Mouse (Mus musculus) cerebellum, postnatal 25 days (tissue): ENCODE results near the gene Kdm4b.

Source experiments
- DNase-seq, 2 experiments: peaks; one replicate each; pipeline ENCODE4 v3.0.0; 2021; ENCODE audit warnings: mixed read lengths in 2 of 2

Gene Kdm4b

DNA sequence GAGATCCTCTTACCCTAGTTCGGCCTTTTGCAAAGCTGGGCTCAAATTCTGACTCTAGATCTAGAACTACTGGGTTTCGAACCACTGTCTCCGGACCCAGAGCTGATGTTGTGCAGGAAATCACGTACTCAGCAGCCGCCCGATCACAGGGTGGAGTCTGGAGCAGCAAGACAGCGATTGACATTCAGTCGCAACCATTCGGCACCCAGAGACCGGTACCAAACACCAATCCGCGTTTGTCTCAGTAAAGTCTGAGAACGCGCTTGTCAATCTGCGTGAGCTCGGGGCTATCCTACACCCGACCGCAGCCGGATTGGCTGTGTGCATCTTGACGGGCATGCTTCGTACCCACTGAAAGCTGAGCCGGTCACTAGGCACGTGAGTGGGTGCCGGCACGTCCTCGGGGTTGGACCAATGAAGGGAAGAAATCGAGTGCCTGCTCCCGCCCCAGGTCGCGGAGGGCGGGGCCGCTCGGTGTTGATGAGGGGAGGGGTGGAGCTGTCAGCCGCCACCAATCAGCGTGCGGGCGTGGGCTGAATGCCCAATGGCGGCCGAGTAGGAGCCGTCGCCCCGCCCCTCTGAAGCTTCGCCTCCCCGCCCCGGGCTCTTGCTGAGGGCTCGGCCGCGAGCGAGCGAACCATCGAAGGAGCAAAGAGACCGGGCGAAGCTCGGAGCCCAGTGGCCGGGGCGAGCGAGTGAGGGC, at the start of gene Kdm4b:
Kdm4b (plus strand) TSS at position 613 of the 703 bp plus-strand sequence.
- peak; percentile 98 to 100 for DNase-seq

DNA sequence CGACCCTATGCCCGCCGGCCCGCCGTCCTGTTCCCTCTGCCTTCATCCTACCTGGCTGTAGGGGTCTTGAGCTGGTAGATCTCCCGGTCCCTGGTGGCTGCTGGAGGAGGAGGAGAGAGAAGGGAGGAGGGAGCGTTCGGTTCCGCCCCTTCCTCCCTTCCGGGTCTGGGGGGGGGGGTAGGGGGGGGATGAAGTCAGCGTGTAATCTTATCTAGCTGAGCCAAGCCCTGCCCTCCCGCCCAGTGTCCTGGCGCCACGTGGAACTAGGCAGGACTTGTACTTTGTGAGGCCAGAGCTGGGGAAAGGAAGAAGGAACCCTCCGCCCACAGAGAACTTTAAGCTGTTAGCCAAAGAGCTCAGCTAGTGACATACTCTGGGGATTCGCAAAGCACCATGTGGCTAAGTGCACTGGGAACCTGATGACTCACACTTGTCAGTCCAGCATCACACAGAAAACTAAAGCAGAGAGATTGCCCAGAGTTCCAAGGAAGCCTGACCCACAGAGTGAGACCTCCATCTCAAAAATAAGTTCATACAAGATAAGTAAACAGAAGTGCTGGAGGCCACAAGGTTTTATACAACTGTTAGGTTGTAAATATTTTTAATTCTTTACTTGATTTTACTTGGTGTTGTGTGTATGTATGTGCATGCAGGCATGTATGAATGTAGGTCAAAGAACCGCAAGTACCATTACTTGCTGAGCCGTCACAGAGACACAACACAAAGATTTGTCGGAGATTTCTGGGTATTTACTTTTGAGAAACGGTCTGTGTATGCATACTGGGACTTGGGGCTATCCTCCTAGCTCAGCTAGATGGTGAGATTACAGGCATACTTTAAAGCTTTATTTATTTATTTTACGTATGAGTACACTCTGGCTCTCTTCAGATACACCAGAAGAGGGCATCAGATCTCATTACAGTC, 49.0 kb upstream of the Kdm4b start, which contains the start of gene Ticam1:
Ticam1 (minus strand) TSS at position 144 of the 924 bp plus-strand sequence.
- peak; percentile 69 to 78 for DNase-seq

DNA sequence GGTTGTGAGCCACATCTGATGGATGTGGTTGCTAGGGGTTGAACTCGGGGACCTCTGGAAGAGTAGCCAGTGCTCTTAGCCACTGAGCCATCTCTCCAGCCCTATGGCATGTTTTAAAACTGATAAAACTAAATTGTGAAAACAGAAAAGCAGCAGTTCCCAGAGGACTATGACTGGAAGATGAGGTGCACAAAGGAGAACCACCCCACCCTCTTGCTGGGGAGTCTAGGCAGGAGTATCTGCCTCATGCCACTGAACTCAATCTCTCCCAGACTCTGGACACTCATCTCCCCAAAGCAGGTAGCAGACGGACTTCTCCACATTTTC, 48.3 kb upstream of the Kdm4b start:
- DNase-seq, result no peak

DNA sequence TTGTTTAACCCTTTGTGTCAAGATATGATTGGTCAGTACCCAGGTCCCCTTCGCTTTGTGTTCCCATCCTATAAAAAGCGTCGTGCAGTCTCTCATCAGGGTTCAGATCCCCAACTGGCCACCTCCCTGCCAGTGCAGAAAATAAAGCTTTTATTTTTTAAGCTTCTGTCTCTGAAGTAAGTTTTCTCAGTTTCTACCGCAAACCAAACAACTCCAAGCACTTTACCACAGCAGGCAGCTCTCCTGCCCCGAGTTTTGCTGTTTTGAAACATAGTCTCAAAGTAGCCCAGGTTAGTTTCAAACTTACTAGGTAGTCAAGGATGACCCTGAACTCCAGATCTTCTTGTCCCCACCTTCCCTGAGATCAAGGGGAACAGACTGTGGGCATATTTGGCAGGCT, 47.5 kb upstream of the Kdm4b start:
- no peak for DNase-seq

DNA sequence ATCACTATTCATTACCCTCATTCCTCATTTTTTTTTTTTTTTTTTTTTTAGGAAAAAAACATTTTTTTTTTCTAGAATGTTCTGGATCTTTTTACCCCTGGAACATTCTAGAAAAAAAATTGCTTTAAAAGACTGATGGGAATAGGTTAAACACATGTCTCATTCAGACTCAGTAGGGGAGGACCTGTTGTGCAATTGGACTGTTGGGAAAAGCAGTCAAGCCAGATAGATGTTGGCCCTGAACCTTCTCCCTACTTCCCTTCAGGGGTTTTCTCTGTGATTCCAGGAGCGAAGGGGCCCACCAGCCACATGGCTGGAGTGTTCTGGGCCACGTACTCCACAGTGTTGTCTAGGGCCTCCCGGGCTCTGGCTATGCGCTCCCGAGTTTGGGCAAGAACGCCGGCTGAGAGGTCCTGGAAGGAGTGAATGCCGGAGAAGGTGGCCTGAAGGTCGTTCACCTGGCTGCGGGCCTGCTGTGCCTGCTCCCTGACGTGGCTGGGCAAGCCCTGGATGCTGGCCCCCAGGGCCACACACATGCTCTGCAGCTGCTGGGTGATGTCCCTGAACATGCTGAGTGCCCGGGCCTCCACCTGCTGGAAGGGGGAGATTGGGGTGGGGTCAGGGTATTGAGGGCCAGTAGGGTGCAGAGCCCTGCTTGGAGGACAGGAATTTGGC, 46.2 kb upstream of the Kdm4b start:
- no peak for DNase-seq

DNA sequence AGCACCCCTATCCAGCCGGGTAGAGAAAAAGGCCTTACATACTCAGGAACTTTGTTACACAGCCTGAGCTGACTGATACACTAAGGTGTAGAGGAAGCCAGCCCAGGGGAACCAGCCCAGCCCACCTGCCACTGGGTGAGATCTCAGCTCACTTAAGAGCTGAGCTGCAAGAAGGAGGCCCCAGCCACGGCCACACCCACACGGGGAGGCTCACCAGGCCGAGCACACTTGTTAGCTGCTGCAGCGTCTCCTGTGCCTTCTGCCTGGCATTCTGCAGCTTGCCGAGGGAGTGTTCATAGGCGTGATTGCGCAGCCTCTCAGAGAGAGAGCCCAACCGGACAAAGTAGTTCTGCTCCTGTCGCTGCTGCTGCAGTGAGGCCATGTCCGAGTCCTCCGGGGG, 44.7 kb upstream of the Kdm4b start:
- no peak for DNase-seq

DNA sequence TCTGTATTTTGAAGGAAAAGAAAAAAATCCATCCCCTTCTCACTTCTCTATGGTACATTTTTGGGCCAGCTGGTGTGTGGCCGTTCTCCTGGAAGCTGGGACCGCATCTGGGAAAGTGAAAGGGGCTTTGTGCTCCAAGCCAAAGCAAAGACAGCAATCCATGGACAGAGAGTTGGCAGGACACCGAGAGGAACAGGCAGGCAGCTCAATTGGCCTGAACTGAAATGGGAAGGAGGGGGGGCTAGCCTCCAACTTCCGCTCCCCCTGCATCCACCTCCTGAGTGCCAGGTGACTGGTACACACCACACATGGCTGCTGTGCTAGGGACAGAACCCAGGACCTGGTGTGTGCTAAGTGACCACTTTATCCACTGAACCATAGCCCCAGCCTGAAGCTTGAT, 43.1 kb upstream of the Kdm4b start:
- no peak for DNase-seq

DNA sequence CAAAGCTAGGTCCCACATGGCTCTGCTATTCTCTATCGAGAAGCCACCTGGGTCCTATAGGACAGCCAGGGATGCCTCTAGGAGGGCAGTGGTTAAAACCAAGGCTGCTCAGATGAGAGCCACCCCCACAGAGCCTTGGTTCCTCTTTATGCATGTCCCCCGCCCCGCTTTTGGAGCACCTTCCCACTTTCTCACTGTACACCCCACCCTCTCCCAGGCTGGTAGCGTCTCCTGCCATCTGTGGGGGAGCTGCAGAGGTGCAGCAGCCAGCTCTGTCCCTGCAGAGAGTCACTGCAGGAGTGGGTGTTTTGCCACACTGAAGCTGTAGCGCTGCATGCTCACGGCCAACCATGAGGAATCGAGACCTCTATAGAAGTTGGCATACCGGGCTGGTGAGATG, 42.5 kb upstream of the Kdm4b start:
- no peak for DNase-seq

DNA sequence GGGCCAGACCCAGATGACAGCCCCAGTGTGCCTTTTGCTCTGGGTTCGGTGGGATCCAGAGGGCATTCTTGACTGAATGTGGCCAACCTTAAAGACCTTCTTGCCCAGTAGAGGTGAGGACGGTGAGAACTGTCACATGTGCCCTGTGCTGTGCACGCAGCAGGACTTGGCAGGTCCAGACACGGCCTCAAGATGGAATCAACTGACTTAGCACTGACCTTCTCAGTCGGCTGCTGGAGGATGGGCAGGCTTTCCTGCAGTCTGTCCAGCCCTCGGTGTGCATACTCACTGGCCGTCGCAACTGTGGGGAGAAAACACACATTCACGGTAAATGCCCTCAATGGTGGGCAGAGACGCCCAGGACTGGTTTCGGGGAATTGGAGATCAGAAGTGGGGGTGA, 39.9 kb upstream of the Kdm4b start:
- DNase-seq, result no peak

DNA sequence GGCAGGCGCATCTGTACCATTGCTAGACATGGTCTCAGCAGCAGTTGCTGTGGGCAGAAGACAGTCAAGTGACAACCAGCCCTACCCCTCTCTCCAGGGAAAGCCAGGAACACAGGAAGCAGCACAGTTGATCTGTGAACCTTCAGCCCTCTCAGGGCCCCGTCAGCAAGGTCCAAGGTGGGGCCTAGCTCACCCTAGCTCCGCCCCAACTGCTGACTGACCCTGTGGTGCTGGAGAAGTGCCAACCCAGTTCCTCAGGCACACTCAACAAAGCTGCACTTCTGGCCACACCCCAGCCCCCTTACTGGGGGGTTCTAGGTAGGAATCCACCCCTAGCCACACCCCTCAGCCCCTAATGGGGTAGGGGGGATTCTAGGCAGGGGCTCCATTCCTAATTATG, 38.0 kb upstream of the Kdm4b start:
- DNase-seq, result no peak

DNA sequence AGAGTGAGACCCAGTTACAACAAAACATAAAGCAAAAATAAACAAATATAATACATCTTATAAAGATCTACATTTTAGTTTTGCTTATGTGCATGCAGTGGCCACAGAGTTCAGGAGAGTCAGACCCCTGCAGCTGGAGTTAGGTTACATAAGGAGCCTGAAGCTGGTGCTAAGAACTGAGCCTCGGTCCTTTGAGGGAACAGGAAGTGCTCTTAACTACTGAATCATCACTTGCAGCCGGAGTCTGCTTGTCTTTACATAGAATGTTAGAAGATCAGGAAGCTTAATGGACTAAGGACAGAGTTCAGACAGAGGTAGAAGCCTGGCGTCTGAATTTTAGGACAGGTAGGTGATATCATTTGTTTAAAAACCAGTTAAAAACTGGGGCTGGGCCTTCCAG, 37.0 kb upstream of the Kdm4b start:
- DNase-seq, result no peak

DNA sequence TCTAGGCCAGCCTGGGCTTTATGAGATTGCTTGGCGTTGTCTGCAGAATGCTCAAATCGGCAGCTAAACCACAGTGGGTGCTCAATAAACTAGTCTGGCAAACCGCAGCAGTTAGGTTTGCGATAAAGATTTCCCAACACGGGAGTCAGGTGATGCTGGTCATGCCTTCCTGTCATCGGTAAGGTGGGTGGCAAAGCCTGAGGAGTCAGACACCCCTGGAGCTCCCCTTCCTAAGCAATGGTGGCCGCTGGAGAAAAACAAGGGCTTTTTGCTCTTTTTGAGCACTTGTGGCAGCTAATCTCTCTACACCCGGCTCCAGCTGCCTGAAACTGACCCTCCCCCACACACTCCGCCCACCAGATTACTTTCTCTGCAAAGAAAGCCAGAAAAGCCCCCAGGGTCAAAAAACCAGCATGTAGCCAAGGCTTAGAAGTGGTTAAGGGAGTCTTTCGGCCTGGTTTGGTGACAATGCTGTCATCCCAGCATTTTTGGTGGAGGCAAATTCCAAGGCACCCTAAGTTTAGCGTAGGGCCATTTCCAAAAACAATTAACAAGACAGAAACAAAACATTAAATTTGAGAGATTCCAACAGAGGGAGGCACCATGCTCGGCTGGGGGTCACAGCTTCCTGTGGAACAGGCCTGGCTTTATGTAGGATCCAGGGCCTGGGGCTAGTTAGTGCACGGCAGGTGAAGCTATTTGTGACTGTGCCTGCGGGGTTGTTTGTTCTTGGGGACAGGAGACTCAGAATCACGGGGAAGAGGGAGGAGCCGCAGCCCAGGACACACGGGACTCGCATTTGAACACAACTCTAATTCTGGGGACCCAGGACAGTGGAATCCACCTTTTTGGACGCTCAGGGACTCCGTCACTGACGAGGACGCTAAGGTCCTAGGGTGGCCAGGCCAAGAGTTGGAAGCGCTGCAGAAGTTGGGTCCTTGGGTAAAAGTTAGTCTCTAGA, 36.2 kb upstream of the Kdm4b start:
- DNase-seq, result no peak

DNA sequence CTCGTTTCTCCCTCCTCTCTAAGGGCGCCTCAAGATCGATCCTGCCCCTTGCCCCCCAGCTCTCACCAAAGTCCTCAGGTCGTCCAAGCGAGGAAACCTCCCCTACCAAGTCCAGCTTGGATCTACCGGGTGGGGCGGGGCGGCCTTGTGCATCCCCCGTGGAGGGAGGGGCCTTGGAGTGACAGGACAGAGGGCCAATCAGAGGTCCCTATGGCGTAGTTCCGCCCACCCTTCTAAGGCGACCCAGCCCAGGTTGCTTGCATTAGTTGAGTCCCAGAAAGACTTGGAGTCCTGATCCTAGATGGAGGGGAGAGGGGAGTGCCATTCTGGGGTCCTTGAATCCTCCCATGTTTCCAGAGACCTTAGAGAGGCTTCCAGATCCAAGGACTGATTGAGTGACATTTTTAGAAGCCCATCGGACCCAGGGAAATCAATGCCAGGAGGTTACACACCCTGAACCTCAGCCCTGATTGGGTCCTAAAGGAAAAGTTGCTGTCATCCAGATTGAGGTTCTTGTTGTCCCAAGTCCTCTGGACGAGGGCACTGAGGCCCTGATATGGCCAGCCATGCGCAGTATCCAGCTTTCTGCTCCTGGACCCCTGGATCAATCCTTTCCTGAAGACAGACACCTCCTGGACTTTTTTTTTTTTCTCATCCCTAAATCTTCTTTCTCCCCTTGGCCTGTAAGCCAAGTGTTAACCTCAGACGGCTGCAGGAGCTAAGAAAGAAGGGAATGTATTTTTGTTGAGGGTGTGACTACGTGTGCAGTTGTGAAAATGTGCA, 35.3 kb upstream of the Kdm4b start:
- DNase-seq, result peak; percentile 47 to 66

DNA sequence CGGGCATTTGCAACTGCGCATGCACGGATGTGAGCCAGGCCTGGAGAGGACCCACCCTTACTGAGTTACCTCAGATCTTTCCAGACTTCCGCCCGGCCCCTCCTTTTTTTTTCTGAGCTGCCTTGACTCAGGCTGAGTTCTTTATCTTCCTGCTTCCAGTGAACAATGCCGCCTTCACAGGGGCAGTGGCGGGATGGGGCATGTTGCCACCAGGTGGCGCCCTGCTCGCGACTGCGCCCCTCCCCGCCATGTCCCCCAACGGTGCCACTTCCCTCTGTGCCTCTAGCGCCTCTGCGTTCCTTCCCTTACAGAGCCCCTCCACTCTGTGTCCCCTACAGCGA, 34.7 kb upstream of the Kdm4b start:
- DNase-seq, result peak; percentile 73 to 84

DNA sequence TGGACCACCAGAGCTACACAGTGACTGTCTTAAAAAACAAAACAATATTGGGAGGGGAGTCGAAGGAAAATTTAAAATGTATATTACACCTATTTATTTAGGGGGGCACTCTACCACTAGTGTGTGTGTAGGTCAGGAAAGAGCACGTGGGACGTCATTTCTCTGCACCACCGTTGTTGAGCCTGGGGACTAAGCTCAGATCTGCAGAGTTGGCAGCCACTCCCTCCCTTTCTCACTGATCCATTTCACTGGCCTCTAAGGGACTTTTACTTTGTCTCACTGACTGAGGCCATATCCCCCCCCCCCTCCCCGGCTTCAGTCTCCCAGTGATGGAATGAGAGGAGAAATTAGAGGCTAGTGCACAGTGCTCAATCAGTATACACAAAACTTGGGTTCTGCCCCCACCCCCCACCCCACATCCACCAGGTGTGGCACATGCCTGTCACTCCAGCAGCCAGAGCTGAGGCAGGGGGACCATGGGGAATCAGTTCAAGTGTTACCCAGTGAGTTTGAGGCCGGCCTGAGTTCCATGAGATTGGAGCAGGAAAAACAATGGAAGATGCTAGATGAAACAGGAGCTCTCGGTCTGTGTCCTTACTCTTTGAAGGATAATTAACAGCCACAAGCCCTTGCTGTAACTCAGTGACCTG, 33.9 kb upstream of the Kdm4b start:
- no peak for DNase-seq

DNA sequence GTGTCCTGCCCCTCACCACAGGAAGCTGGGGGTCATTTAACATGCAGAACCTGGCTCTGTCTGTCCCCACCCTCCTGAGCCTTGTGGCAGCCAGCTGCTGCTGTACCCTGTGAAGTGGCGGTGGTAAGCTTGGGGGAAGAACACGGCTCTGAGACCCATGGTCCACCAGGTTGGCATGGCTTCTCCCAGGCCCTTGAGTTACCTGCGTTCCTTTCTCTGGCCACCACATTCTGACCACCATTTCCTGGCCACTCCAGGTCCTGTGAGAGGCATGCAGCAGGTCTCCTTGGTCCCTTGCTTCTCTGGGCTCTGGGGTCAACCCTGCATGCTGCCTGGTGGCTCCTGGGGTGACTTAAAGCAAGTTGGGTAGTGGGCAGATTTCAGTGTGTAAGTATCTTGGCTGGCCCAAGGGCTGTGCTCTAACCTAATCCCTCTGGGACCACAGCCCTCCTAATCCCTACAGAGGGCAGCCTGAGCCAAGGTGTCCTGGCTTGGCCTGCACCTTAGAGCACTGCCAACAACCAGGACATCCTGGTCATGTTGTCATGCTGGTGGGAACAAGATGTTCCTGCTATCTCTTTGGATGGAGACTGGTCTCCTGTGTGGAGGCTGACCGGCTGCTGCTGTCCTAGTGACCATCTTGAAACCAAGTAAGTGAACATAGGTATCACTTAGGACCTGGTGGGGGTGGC, 33.2 kb upstream of the Kdm4b start, which contains the start of gene Plin3:
Plin3 (minus strand) TSS at position 343 of the 692 bp plus-strand sequence.
- DNase-seq, result peak in 1 of 2 experiments; percentile 38

DNA sequence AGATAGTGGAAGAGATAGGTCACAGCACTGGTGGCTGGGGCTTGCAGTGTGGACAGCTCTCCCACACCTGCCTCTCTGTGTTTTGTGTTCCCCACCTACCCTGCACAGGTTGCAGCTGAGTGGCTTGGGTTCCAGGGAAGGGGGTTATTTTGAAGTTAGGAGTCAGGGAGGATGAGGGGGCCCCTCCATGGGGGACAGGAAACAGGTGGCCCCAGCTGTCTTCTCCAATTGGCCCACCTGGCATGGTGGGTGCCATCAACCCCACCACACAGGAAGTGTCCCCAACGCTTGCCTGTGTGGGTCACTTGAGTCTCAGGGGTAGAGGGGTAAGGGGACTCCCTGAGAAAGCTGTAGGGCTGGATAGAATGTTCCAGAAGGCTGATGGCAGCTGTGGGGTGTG, 32.6 kb upstream of the Kdm4b start:
- DNase-seq, result no peak

DNA sequence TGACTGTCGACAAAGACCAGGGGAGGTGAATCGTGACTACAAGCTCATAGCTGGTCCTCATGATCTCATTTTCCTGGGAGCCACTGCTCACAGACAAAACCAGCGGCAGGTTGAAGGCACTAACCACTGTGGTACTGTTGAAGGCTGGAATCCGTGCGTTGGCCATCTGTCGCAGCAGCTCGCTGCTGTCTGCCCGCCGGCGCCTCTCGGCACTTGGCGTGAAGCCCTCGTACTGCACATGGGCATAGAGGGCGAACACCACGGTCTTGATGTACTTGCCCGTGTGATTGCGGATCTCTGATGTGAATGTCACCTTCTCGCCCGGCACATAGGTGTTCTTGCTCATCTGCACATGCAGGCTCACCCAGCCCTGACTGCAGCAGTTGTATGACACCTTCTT, 31.6 kb upstream of the Kdm4b start:
- DNase-seq, result peak; percentile 70 to 79

DNA sequence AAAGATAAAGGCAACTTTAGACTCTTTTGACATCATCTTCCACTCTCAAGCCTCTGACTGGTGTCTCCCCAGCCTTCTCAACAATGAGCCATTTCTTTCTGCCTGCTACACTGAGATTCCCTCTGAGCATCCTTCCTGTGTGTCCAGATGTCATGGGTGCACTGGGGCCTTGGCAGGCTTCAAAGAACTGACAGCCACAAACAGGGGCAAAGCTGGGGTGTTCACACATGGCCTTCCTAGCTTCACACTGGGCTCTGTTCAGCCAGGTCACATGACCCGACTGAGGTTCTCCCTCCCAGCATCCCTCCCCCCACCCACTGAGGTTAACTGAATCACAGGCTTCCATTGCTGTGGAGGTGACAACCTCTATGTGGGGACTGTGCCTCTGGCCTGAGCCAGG, 29.7 kb upstream of the Kdm4b start:
- no peak for DNase-seq

DNA sequence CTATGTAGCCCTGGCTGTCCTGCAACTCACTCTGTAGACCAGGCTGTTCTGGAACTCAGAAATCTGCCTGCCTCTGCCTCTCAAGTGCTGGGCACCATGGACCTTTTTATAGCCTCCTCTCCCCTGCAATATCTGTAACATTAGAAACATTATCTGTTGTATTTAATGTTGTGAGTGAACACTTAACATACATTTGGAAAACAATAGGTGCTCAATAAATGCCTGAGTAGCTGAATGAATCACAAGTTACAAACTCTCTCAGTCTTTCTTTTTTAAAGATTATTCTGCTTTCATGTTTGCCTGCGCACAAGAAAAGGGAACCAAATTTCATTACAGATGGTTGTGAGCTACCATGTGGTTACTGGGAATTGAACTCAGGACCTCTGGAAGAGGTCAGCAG, 27.6 kb upstream of the Kdm4b start:
- DNase-seq, result no peak
